Mouse (Mus musculus): ENCODE measurements around the gene Gmds. TPM values are rescaled to one million over a fixed set of nuclear protein-coding genes. Genes with fewer than 3 reads are reported as not detected.

Gene Gmds
- polyA plus RNA-seq, 1 experiment from 2014 or later, result 27.7 TPM

- no peak for DNase-seq (ENCODE audit: low spot score)
Observed at GRCm38 (mm10) chr13:32034799-32035448, 303.6 kb downstream of the Gmds start.

- no peak for DNase-seq (ENCODE audit: low spot score)
Observed at GRCm38 (mm10) chr13:32034139-32034538, 304.4 kb downstream of the Gmds start.

GRCm38 (mm10) chr13:32026226-32026975 is 312.1 kb downstream of the Gmds start:
- DNase-seq (ENCODE audit: low spot score), result no peak

GRCm38 (mm10) chr13:32024822-32025221 is 313.7 kb downstream of the Gmds start:
- no peak for DNase-seq (ENCODE audit: low spot score)

GRCm38 (mm10) chr13:32020455-32021249 is 317.9 kb downstream of the Gmds start:
- DNase-seq (ENCODE audit: low spot score), result no peak

- no peak for DNase-seq (ENCODE audit: low spot score)
Observed at GRCm38 (mm10) chr13:32019256-32019620, 319.3 kb downstream of the Gmds start.

GRCm38 (mm10) chr13:32018518-32019255 is 319.9 kb downstream of the Gmds start:
- DNase-seq (ENCODE audit: low spot score), result no peak

- DNase-seq (ENCODE audit: low spot score), result no peak
Observed at GRCm38 (mm10) chr13:32008802-32009201, 329.7 kb downstream of the Gmds start.

GRCm38 (mm10) chr13:32008116-32008641 is 330.4 kb downstream of the Gmds start:
- no peak for DNase-seq (ENCODE audit: low spot score)

GRCm38 (mm10) chr13:31993391-31993790 is 345.1 kb downstream of the Gmds start:
- DNase-seq (ENCODE audit: low spot score), result no peak

GRCm38 (mm10) chr13:31992409-31993201 is 345.9 kb downstream of the Gmds start:
- DNase-seq (ENCODE audit: low spot score), result no peak

GRCm38 (mm10) chr13:31981198-31981597 is 357.3 kb downstream of the Gmds start:
- DNase-seq (ENCODE audit: low spot score), result no peak

- no peak for DNase-seq (ENCODE audit: low spot score)
Observed at GRCm38 (mm10) chr13:31978126-31978525, 360.4 kb downstream of the Gmds start.

GRCm38 (mm10) chr13:31974751-31975479 is 363.6 kb downstream of the Gmds start:
- DNase-seq (ENCODE audit: low spot score), result no peak

- no peak for DNase-seq (ENCODE audit: low spot score)
Observed at GRCm38 (mm10) chr13:31971040-31971501, 367.5 kb downstream of the Gmds start.

- no peak for DNase-seq (ENCODE audit: low spot score)
Observed at GRCm38 (mm10) chr13:31968272-31968671, 370.3 kb downstream of the Gmds start.

- no peak for DNase-seq (ENCODE audit: low spot score)
Observed at GRCm38 (mm10) chr13:31966931-31967532, 371.5 kb downstream of the Gmds start.

GRCm38 (mm10) chr13:31960514-31960913 is 378.0 kb downstream of the Gmds start:
- DNase-seq (ENCODE audit: low spot score), result no peak

Data from thymus, postnatal 0 days (tissue).